Mouse (Mus musculus): ENCODE results near the gene Fam76b. TPM values are rescaled to one million over a fixed set of nuclear protein-coding genes. Genes with fewer than 3 reads are reported as not detected.
A peak's percentile ranks its signal among the peaks of the same experiment; 100 is the strongest.

Fam76b gene
- polyA plus RNA-seq, 1 experiment from 2014 or later, result 16.5 TPM

- H3K4me3 ChIP-seq (ENCODE audit: inconsistent target), result no peak overlapping the region
- H3K79me2 ChIP-seq (ENCODE audit: inconsistent target), result peaks cover 89% of the 10 kb centered on the region
- H3K27ac ChIP-seq, result peak overlapping the region; percentile 80
- peaks cover 72% of the 10 kb centered on the region for H3K36me3 ChIP-seq (ENCODE audit: inconsistent target)
- 11% methylated on average over 3 of the region's 3 CpGs for WGBS (ENCODE audit: missing documents)
These were observed 7.7 kb downstream of the Fam76b start for GRCm38 (mm10) chr9:13835256-13835655.

GRCm38 (mm10) chr9:13836726-13837125 lies 9.2 kb downstream of the Fam76b start:
- H3K79me2 ChIP-seq (ENCODE audit: inconsistent target), result peaks cover 77% of the 10 kb centered on the region
- no peak overlapping the region for H3K27ac ChIP-seq
- peaks cover 65% of the 10 kb centered on the region for H3K36me3 ChIP-seq (ENCODE audit: inconsistent target)
- 86% methylated on average over 2 of the region's 2 CpGs for WGBS (ENCODE audit: missing documents)
- no peak overlapping the region for H3K4me3 ChIP-seq (ENCODE audit: inconsistent target)

DNA sequence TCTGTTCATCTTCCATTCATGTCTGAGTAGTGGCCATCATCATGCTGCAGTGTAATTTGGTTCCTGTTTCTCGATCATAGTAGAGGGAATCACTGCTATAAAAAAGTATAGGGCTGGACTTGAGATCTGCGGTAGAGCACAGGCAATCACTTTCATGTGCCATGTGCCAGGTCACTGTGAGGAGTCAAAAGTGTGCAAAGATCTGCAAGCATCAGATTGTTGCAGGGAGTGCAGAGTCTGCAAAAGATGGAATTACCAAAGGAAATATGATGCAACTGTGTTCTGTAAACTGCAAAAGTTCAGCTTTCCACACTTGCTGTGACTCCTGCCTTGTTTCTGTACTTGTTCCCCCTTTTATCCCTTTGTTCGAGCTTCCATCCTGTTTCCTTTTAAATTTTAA lies 20.1 kb downstream of the Fam76b start:
- peaks cover 14% of the 10 kb centered on the region; the same call in 1 of the 2 replicates for H3K79me2 ChIP-seq (ENCODE audit: inconsistent target)
- H3K4me3 ChIP-seq (ENCODE audit: inconsistent target), result no peak overlapping the region
- WGBS (ENCODE audit: missing documents), result 46% methylated on average over 3 of the region's 3 CpGs
- peaks cover 10% of the 10 kb centered on the region; the same call in 1 of the 2 replicates for H3K36me3 ChIP-seq (ENCODE audit: inconsistent target)
- peak overlapping the region; percentile 60 for H3K27ac ChIP-seq

- H3K36me3 ChIP-seq (ENCODE audit: inconsistent target), result peaks cover 9% of the 10 kb centered on the region; the same call in 1 of the 2 replicates
- H3K4me3 ChIP-seq (ENCODE audit: inconsistent target), result no peak overlapping the region
- peaks cover 12% of the 10 kb centered on the region; the same call in 1 of the 2 replicates for H3K79me2 ChIP-seq (ENCODE audit: inconsistent target)
- 88% methylated on average over 10 of the region's 10 CpGs for WGBS (ENCODE audit: missing documents)
- peak overlapping the region; percentile 60 for H3K27ac ChIP-seq
These were observed 21.3 kb downstream of the Fam76b start for GRCm38 (mm10) chr9:13848481-13849480.

- WGBS (ENCODE audit: missing documents), result 58% methylated on average over 3 of the region's 3 CpGs
- no peak overlapping the region for H3K4me3 ChIP-seq (ENCODE audit: inconsistent target)
These were observed 26.4 kb downstream of the Fam76b start for GRCm38 (mm10) chr9:13853876-13854275.

GRCm38 (mm10) chr9:13856247-13856646 lies 28.7 kb downstream of the Fam76b start:
- 75% methylated on average over 1 of the region's 1 CpGs for WGBS (ENCODE audit: missing documents)
- H3K79me2 ChIP-seq (ENCODE audit: inconsistent target), result no peaks in the 10 kb centered on the region
- no peaks in the 10 kb centered on the region for H3K36me3 ChIP-seq (ENCODE audit: inconsistent target)
- no peak overlapping the region for H3K4me3 ChIP-seq (ENCODE audit: inconsistent target)
- H3K27ac ChIP-seq, result no peak overlapping the region

More at GRCm38 (mm10) chr9:13853876-13854275, 26.4 kb downstream of the Fam76b start:
- no peaks in the 10 kb centered on the region for H3K79me2 ChIP-seq (ENCODE audit: inconsistent target)
- H3K27ac ChIP-seq, result no peak overlapping the region
- H3K36me3 ChIP-seq (ENCODE audit: inconsistent target), result no peaks in the 10 kb centered on the region

DNA sequence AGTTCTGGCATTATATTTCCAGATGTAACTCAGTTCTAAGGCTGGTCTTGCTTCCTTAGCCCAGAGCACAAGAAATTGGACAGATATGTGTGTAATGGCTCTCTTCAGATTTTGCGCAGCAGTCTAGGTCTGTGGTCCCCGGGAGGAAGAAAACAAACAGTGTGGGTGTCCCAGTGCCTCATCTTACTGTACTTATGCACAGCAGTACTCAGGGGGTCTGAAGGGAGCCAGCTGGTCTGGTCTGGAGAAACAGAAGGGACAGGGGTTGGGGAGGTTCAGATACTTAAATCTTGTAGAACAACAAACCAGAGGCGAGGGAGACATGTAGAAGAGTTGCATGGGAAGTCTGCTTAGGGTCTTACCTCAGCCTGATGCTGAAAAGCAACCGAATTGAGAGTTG lies 29.3 kb downstream of the Fam76b start:
- no peak overlapping the region for H3K27ac ChIP-seq
- WGBS (ENCODE audit: missing documents), result 89% methylated on average over 4 of the region's 4 CpGs
- no peak overlapping the region for H3K4me3 ChIP-seq (ENCODE audit: inconsistent target)
- H3K36me3 ChIP-seq (ENCODE audit: inconsistent target), result no peaks in the 10 kb centered on the region
- no peaks in the 10 kb centered on the region for H3K79me2 ChIP-seq (ENCODE audit: inconsistent target)

DNA sequence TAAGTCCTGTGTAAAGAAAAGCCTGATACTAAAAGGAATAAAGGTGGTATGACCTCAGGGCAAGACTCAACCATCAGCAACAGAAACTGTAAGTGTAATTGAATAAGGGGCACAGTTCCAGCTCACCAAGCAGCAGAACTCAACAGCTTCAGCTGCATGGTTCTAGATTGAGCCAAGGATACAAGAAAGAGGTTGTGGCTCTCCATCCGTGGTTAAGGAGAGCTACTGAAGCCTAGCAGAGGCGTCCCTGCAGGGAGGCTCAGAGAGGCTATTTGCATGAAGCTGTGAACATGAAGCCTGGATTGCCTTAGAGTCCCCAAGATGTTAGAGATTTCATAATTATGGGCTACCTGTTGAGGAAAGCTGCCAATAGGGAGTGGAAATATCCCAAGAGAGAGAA lies 40.1 kb downstream of the Fam76b start:
- 88% methylated on average over 2 of the region's 2 CpGs for WGBS (ENCODE audit: missing documents)
- Histone ChIP-seq H3K36me3 (ENCODE audit: inconsistent target) (no peaks in the 10 kb centered on the region), H3K4me3 (ENCODE audit: inconsistent target) (no peak overlapping the region), H3K79me2 (ENCODE audit: inconsistent target) (no peaks in the 10 kb centered on the region), H3K27ac (no peak overlapping the region)

GRCm38 (mm10) chr9:13871631-13872030 lies 44.1 kb downstream of the Fam76b start:
- 89% methylated on average over 7 of the region's 7 CpGs for WGBS (ENCODE audit: missing documents)
- Histone ChIP-seq H3K27ac (no peak overlapping the region), H3K4me3 (ENCODE audit: inconsistent target) (no peak overlapping the region), H3K36me3 (ENCODE audit: inconsistent target) (no peaks in the 10 kb centered on the region), H3K79me2 (ENCODE audit: inconsistent target) (no peaks in the 10 kb centered on the region)

- Histone ChIP-seq H3K4me3 (ENCODE audit: inconsistent target) (no peak overlapping the region), H3K79me2 (ENCODE audit: inconsistent target) (no peaks in the 10 kb centered on the region), H3K36me3 (ENCODE audit: inconsistent target) (no peaks in the 10 kb centered on the region), H3K27ac (no peak overlapping the region)
- WGBS (ENCODE audit: missing documents), result 46% methylated on average over 2 of the region's 2 CpGs
These were observed 46.8 kb downstream of the Fam76b start for GRCm38 (mm10) chr9:13874359-13874758.

GRCm38 (mm10) chr9:13875340-13875739 lies 47.8 kb downstream of the Fam76b start:
- Histone ChIP-seq H3K79me2 (ENCODE audit: inconsistent target) (no peaks in the 10 kb centered on the region), H3K27ac (no peak overlapping the region), H3K36me3 (ENCODE audit: inconsistent target) (no peaks in the 10 kb centered on the region), H3K4me3 (ENCODE audit: inconsistent target) (no peak overlapping the region)
- 42% methylated on average over 2 of the region's 2 CpGs for WGBS (ENCODE audit: missing documents)

- H3K4me3 ChIP-seq (ENCODE audit: inconsistent target), result no peak overlapping the region
These were observed 53.2 kb downstream of the Fam76b start for GRCm38 (mm10) chr9:13880761-13881160.

GRCm38 (mm10) chr9:13882478-13882877 lies 55.0 kb downstream of the Fam76b start:
- no peak overlapping the region for H3K27ac ChIP-seq
- H3K4me3 ChIP-seq (ENCODE audit: inconsistent target), result no peak overlapping the region
- H3K36me3 ChIP-seq (ENCODE audit: inconsistent target), result no peaks in the 10 kb centered on the region
- H3K79me2 ChIP-seq (ENCODE audit: inconsistent target), result no peaks in the 10 kb centered on the region
- WGBS (ENCODE audit: missing documents), result 69% methylated on average over 2 of the region's 2 CpGs

More at GRCm38 (mm10) chr9:13880761-13881160, 53.2 kb downstream of the Fam76b start:
- WGBS (ENCODE audit: missing documents), result 73% methylated on average over 1 of the region's 1 CpGs
- Histone ChIP-seq H3K36me3 (ENCODE audit: inconsistent target) (no peaks in the 10 kb centered on the region), H3K79me2 (ENCODE audit: inconsistent target) (no peaks in the 10 kb centered on the region), H3K27ac (no peak overlapping the region)

- WGBS (ENCODE audit: missing documents), result 76% methylated on average over 5 of the region's 5 CpGs
- Histone ChIP-seq H3K79me2 (ENCODE audit: inconsistent target) (no peaks in the 10 kb centered on the region), H3K27ac (no peak overlapping the region), H3K36me3 (ENCODE audit: inconsistent target) (no peaks in the 10 kb centered on the region), H3K4me3 (ENCODE audit: inconsistent target) (no peak overlapping the region)
These were observed 61.5 kb downstream of the Fam76b start for GRCm38 (mm10) chr9:13888981-13889380.

DNA sequence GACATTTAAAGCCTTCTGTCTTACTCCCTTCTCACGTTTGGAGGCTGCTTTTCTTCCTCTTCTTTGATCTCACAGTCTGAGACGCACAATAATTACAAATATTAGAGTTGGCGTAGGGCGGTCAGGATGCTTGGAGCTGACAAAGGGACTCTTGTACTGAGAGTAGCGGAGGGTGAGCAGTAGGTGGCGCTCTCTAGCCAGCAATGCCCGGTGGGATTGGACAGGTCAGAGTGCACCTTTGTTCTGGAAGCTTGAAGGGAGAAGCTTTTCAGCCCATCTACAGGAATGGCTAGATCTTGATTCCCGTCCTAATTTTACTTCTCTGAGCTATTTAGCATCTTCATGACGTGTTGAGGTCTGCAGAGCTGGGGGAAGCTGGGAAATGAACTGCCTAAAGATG lies 62.1 kb downstream of the Fam76b start:
- H3K4me3 ChIP-seq (ENCODE audit: inconsistent target), result no peak overlapping the region
- H3K36me3 ChIP-seq (ENCODE audit: inconsistent target), result no peaks in the 10 kb centered on the region
- no peaks in the 10 kb centered on the region for H3K79me2 ChIP-seq (ENCODE audit: inconsistent target)
- WGBS (ENCODE audit: missing documents), result 12% methylated on average over 9 of the region's 9 CpGs
- no peak overlapping the region for H3K27ac ChIP-seq
